Mouse (Mus musculus) small intestine, adult 2 months (tissue): ENCODE measurements around the gene Golph3.

Source experiments
- CTCF ChIP-seq: fragments of 200-500 bp; IDR thresholded peaks from 2 replicates; pipeline ENCODE4 v1.5.1; 2012; ENCODE audit warnings: low read depth, mild to moderate bottlenecking, control low read depth, inconsistent platforms, low read length, moderate library complexity, mixed read lengths; ENCODE audit not compliant: insufficient replicate concordance, insufficient read length; ENCODE audit errors: extremely low read depth
- POLR2A ChIP-seq: fragments of 200-500 bp; IDR thresholded peaks from 2 replicates; pipeline ENCODE4 v1.6.1; 2012; ENCODE audit warnings: low read depth, mild to moderate bottlenecking, control low read depth, inconsistent platforms, low read length, moderate library complexity

DNA sequence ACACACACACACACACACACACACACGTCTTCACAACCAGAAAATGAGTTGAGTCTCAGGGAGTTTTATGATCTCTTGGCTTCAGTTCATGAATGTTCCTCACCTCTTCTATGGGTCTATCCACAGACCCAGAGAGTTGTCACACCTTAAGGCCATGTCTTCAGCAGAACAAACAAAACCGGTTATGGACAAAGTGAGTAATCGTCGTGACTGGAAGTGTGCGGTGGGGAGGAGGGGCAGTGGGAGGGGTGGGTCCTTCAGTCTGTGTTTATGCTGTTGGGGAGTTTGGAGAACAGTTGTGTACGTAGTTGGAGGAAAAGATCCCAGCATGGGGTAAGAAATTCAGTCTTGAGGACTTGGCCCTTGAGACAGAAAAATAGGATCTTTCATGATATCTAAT is 75.8 kb downstream of the Golph3 start:
- TF ChIP-seq POLR2A (no peak), CTCF (no peak)
